Mouse (Mus musculus) liver, embryonic 16.5 days (tissue): ENCODE measurements around the gene Fgf8. TPM values are rescaled to one million over a fixed set of nuclear protein-coding genes. Genes with fewer than 3 reads are reported as not detected.

Experiments
- ATAC-seq: fragments of 200-750 bp; cut with Nextera tagmentation; 2 replicates; pipeline ENCODE4 v1.8.0; 2017; ENCODE audit warnings: low read depth, mild to moderate bottlenecking, moderate number of reproducible peaks, moderate library complexity
- H3K27ac ChIP-seq: fragments of 300-500 bp; sonication (generic); 2 replicates; pipeline ENCODE4 v1.5.1; 2014; ENCODE audit warnings: mild to moderate bottlenecking, low read length
- H3K27me3 ChIP-seq: fragments of 300-500 bp; sonication (generic); 2 replicates; pipeline ENCODE4 v1.6.1; 2014; ENCODE audit warnings: low read depth, low read length, mixed read lengths; ENCODE audit not compliant: control insufficient read depth, insufficient read depth
- H3K36me3 ChIP-seq: fragments of 300-500 bp; sonication (generic); 2 replicates; pipeline ENCODE4 v1.6.1; 2014; ENCODE audit warnings: mild to moderate bottlenecking; ENCODE audit not compliant: control insufficient read depth, insufficient read depth
- H3K4me1 ChIP-seq: fragments of 300-500 bp; sonication (generic); 2 replicates; pipeline ENCODE4 v1.6.1; 2014; ENCODE audit warnings: low read depth, low read length, mixed read lengths; ENCODE audit not compliant: control insufficient read depth
- H3K4me2 ChIP-seq: fragments of 300-500 bp; sonication (generic); 2 replicates; pipeline ENCODE4 v1.6.1; 2014; ENCODE audit warnings: low read depth, low read length, mixed read lengths
- H3K4me3 ChIP-seq: fragments of 300-500 bp; sonication (generic); 2 replicates; pipeline ENCODE4 v1.5.1; 2014; ENCODE audit warnings: low read depth, mild to moderate bottlenecking, low read length
- H3K9ac ChIP-seq: fragments of 300-500 bp; sonication (generic); 2 replicates; pipeline ENCODE4 v1.6.1; 2014; ENCODE audit warnings: low read depth, low read length
- H3K9me3 ChIP-seq: fragments of 300-500 bp; sonication (generic); replicated peaks from 2 replicates; pipeline ENCODE4 v1.6.1; 2016; ENCODE audit warnings: low read length; ENCODE audit not compliant: control insufficient read depth
- WGBS: fragments of 180-500 bp; shearing (Covaris S2); extraction: QIAGEN DNeasy Blood & Tissue Kit; methylation state at CpG from one replicate; pipeline ENCODE4 v1.1.7; 2014; ENCODE audit not compliant: insufficient replicate concordance; 5-methylcytosine and 5-hydroxymethylcytosine counted together
- polyA plus RNA-seq: library from polyadenylated mRNA; unstranded; fragments of >200 nt; fragmentation: Nextera tagmentation; extraction: Ambion mirVana; gene quantifications from 2 replicates; pipeline ENCODE4 v1.2.1, GENCODE M21; 2015

Fgf8 gene
- polyA plus RNA-seq, 1 experiment from 2014 or later, result not detected

DNA sequence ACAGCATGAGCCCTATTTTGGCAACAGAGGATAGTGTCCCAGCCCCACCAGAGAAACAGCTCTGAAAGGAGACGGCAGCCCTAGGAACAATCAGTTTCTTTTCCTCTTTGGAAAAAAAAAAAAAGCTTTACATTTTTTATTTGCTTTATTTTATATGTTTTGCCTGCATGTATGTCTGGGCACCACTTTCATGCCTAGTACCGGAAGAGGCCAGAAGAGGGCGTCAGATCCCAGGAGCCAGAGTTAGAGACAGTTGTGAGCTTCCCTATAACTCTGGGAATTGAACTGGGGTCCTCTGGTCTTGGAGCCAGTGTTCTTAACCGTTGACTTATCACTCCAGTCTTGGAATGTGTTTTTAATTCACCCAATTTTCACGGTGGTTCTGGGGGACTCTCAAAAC is 20.5 kb downstream of the Fgf8 start:
- Histone ChIP-seq H3K4me3 (no peak overlapping the region), H3K27me3 (peaks cover 9% of the 10 kb centered on the region), H3K9me3 (no peaks in the 10 kb centered on the region), H3K4me2 (no peak overlapping the region), H3K4me1 (no peaks in the 10 kb centered on the region), H3K9ac (no peak overlapping the region), H3K27ac (no peak overlapping the region), H3K36me3 (no peaks in the 10 kb centered on the region)
- no peak for ATAC-seq
- 56% methylated on average over 5 of the region's 5 CpGs for whole genome bisulfite sequencing

DNA sequence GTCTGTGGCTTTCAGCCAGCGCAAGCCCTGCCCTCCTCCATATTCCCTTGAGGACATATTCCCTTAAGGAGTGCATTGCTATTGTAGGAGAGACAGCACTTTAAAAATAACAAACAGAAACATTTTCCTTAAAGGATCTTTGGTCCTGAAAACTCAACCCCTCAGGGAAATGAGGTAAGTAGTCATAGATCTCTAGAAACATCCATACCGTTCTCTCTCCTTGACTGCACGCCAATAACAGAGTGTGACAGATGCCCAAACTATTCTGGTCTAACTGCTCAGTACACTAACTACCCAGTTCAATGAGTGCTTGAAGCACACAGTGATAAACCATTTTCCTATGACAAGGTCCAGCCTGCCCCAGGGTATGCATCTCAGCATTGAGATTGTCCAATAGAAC is 24.4 kb downstream of the Fgf8 start:
- Histone ChIP-seq H3K36me3 (no peaks in the 10 kb centered on the region), H3K27me3 (peaks cover 13% of the 10 kb centered on the region), H3K4me1 (no peaks in the 10 kb centered on the region), H3K27ac (no peak overlapping the region), H3K9ac (no peak overlapping the region), H3K9me3 (no peaks in the 10 kb centered on the region), H3K4me3 (no peak overlapping the region), H3K4me2 (no peak overlapping the region)
- no peak for ATAC-seq
- 60% methylated on average over 3 of the region's 3 CpGs for WGBS

DNA sequence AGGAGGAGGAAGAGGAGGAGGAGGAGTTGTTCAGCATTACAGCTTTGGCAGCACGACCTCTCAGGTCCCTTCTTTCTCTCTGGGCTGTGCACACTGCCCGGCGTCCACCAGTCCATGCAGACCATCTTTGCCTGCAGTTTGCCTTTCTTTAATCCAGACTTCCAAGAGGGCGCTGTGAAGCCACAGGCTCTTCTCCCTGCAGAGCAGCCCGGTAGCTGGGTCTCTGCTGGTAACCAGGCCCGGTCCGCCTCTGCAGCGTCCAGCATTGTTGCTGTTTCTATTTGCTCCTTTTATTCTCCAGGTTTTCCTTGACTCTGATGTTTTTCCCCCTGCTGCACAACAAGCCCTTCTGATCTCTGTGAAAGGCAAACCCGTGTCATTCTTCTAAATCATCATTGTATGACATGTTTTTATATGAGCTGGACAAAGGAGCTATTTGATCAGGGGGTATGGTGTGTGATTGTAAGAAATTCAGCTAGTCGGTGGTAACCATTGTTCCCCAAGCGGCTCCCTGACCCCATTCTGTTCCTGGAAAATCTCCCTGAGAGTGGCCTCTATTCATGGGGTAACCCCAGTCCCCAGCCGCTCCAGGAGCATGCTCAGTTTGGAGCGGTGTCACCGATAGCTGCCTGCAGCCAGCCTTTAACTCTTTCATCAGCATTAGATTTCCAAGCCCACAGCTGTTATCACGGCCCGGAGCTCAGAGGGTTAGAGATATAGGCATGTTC is 25.1 kb downstream of the Fgf8 start:
- WGBS, result 19% methylated on average over 16 of the region's 16 CpGs

DNA sequence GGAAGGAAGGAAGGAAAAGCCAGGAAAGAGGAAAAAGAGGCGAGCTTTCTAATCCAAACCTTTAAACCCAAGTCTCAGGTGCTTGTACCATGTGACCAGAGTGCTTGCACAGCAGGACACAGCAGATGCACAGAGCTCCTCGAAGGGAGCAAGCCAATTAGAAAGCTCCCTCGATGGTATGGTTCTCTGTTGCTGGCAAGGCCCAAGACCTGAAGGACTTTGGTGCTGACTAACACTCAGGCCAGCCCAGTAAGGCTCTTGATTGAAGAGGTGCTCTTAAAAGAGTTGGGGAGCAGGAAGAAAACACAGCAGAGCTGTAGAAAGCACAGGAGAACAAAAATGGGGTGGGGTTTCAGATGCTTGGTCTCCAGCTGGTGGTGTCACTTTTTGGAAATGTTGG is 34.0 kb downstream of the Fgf8 start:
- Histone ChIP-seq H3K9me3 (no peaks in the 10 kb centered on the region), H3K4me3 (no peak overlapping the region), H3K4me2 (no peak overlapping the region), H3K9ac (no peak overlapping the region), H3K4me1 (no peaks in the 10 kb centered on the region), H3K36me3 (no peaks in the 10 kb centered on the region), H3K27ac (no peak overlapping the region), H3K27me3 (no peaks in the 10 kb centered on the region; the same call in 1 of the 2 replicates)
- no peak for ATAC-seq
- WGBS, result 57% methylated on average over 3 of the region's 3 CpGs

More for the DNA sequence above, 25.1 kb downstream of the Fgf8 start:
- no peak overlapping the region for H3K4me2 ChIP-seq
- H3K4me1 ChIP-seq, result no peaks in the 10 kb centered on the region
- no peaks in the 10 kb centered on the region for H3K9me3 ChIP-seq
- no peaks in the 10 kb centered on the region for H3K36me3 ChIP-seq
- no peak overlapping the region for H3K4me3 ChIP-seq
- no peak overlapping the region for H3K9ac ChIP-seq
- ATAC-seq, result no peak
- H3K27ac ChIP-seq, result no peak overlapping the region
- peaks cover 13% of the 10 kb centered on the region for H3K27me3 ChIP-seq

GRCm38 (mm10) chr19:45696281-45696600 is 46.5 kb downstream of the Fgf8 start:
- Histone ChIP-seq H3K27ac (no peak overlapping the region), H3K4me3 (no peak overlapping the region), H3K4me2 (no peak overlapping the region), H3K9me3 (no peaks in the 10 kb centered on the region), H3K36me3 (no peaks in the 10 kb centered on the region), H3K27me3 (peaks cover 18% of the 10 kb centered on the region), H3K4me1 (no peaks in the 10 kb centered on the region), H3K9ac (no peak overlapping the region)
- no peak for ATAC-seq
- 44% methylated on average over 6 of the region's 6 CpGs for WGBS

DNA sequence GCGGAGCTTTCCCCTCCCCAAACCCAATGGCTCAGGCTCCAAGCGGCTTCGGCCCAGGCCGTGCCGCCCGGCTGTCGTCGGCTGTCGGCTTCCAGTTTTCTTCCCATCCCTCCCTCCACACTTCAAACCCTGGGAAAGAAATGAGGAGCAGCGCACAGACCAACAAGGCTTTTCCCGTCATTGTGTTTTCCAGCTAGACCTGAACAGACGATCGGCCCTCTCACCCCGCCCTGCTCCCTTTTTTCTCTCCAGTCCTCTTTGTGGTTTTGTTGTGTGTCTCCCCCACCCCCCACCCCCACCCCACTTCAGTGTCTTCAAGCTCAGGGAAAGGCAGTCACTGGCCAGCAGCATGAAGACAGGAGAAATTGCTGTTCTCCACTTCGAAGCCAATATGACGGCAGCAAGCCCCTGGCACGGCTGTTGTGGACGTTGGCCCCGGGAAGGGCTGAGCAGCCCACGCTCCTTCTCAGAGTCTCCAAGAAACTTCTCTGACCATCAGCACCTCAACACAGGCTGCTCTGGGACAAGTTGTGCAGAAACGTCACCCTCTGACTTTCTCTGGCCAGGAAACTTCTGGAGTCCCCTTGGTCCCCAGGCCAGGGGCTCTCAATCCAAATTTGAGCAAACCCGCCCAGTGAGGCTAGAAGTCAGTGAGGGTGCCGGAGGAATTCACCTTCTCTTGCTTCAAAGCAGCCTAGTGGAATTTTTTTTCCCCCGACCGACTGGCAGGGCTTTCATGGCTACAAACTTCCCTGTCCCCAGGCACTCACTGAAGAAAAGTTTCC is 47.0 kb downstream of the Fgf8 start:
- Histone ChIP-seq H3K9me3 (no peaks in the 10 kb centered on the region), H3K27ac (no peak overlapping the region), H3K4me1 (no peaks in the 10 kb centered on the region), H3K9ac (no peak overlapping the region), H3K4me2 (no peak overlapping the region), H3K36me3 (no peaks in the 10 kb centered on the region), H3K4me3 (no peak overlapping the region), H3K27me3 (peaks cover 18% of the 10 kb centered on the region)
- WGBS, result 34% methylated on average over 25 of the region's 25 CpGs
- no peak for ATAC-seq

DNA sequence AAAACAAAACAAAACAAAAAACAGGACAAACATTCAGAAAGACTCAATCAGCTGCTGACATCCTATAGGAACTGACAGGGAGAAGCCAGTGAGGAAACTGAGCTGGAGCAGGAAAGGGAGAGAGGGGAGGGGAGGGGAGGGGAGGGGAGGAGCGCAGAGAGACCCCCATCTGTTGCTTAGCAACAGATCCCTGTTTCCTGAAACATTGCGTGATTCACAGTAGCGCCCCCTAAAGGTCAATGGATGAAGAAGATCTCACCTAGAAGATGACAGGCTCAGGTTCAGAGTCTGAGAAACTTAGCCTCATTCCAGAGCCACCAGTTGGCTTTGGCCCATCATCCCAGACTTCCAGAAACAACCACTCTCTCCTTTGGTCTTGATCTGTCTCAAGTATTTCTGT is 48.7 kb downstream of the Fgf8 start:
- no peak for ATAC-seq
- H3K36me3 ChIP-seq, result no peaks in the 10 kb centered on the region
- WGBS, result 38% methylated on average over 3 of the region's 3 CpGs

DNA sequence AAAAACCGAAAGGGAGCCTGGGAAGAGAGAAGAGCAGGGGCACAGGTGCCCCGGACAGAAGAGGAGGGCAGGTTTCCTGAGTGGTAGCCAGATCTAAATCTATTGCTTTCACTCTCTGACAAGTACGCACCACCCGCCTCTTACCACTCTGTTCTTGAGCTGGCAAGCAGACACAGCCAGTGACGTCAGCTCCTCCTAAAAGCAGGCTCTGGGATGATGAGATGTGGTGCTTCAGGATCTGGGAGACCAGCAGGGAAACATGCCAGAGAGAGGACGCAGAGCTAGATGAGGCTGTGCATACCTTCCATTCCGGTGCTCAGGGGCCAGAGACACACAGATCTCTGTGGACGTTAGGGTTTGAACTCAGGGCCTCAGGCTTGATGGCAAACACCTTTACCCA is 50.5 kb downstream of the Fgf8 start:
- H3K27ac ChIP-seq, result no peak overlapping the region
- no peak overlapping the region for H3K4me3 ChIP-seq
- H3K9me3 ChIP-seq, result no peaks in the 10 kb centered on the region
- H3K36me3 ChIP-seq, result no peaks in the 10 kb centered on the region
- WGBS, result 71% methylated on average over 8 of the region's 8 CpGs
- no peak for ATAC-seq
- H3K9ac ChIP-seq, result no peak overlapping the region
- H3K4me2 ChIP-seq, result no peak overlapping the region
- H3K27me3 ChIP-seq, result peaks cover 18% of the 10 kb centered on the region
- no peaks in the 10 kb centered on the region for H3K4me1 ChIP-seq

More for the DNA sequence above, 48.7 kb downstream of the Fgf8 start:
- Histone ChIP-seq H3K4me2 (no peak overlapping the region), H3K4me1 (no peaks in the 10 kb centered on the region), H3K4me3 (no peak overlapping the region), H3K9ac (no peak overlapping the region), H3K9me3 (no peaks in the 10 kb centered on the region), H3K27ac (no peak overlapping the region), H3K27me3 (peaks cover 18% of the 10 kb centered on the region)

DNA sequence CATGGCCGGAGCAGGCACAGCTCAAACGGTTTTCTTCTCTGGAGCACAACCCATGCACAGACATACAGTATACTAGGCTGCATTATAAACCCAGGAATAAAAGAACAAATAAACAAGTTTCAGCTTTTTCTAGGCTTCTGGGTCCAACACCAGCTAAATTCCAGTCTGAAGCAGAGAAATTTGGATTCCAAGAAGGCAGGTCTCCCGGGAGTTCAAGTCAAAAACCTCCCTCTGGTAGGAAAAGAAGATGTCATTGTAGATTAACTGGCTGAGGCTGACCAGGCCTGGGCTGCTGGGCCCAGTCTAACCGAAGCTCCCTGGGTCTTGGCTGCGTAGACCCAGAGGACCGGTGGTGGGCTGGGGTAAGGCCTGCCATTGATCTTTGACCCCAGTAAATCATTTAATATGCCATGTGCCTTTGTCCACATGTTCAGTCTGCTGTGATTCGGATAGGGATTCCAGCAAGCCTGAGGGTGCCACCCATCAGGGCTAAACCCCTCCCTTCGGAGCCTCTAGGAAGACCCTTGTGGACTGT is 51.6 kb downstream of the Fgf8 start:
- Histone ChIP-seq H3K27me3 (peaks cover 13% of the 10 kb centered on the region), H3K27ac (no peak overlapping the region)

More for the DNA sequence above, 51.6 kb downstream of the Fgf8 start:
- H3K4me1 ChIP-seq, result no peaks in the 10 kb centered on the region
- no peak overlapping the region for H3K4me3 ChIP-seq
- no peak for ATAC-seq
- 75% methylated on average over 8 of the region's 8 CpGs for WGBS
- no peak overlapping the region for H3K4me2 ChIP-seq
- no peaks in the 10 kb centered on the region for H3K36me3 ChIP-seq
- no peaks in the 10 kb centered on the region for H3K9me3 ChIP-seq
- no peak overlapping the region for H3K9ac ChIP-seq
